Mouse (Mus musculus): ENCODE results near the gene Ppm1e.

Gene Ppm1e

GRCm38 (mm10) chr11:87253294-87253693, 105.5 kb downstream of the Ppm1e start:
- no peak for DNase-seq (ENCODE audit: low read depth, low spot score)

DNA sequence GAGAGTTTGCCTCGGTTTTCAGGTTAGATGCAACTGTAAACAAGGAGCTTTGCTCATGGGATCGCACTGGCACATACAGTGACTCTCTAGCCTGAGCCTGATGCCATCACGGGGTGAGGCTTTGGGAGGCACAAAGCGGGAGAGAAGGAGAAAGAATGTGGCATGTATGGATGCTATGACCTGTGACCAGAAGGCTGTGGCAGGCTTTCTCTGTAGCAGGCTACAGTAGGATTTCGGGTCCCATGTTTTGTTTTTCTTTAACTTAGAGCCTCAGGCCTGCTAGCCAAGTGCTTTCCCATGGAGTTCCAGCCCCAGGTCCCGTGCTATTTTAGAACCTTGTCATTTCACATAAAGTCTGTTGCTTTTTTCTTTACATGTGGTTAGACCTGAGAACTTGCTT, 108.7 kb downstream of the Ppm1e start:
- no peak for DNase-seq (ENCODE audit: low read depth, low spot score)

GRCm38 (mm10) chr11:87247494-87247866, 111.3 kb downstream of the Ppm1e start:
- DNase-seq (ENCODE audit: low read depth, low spot score), result no peak

DNA sequence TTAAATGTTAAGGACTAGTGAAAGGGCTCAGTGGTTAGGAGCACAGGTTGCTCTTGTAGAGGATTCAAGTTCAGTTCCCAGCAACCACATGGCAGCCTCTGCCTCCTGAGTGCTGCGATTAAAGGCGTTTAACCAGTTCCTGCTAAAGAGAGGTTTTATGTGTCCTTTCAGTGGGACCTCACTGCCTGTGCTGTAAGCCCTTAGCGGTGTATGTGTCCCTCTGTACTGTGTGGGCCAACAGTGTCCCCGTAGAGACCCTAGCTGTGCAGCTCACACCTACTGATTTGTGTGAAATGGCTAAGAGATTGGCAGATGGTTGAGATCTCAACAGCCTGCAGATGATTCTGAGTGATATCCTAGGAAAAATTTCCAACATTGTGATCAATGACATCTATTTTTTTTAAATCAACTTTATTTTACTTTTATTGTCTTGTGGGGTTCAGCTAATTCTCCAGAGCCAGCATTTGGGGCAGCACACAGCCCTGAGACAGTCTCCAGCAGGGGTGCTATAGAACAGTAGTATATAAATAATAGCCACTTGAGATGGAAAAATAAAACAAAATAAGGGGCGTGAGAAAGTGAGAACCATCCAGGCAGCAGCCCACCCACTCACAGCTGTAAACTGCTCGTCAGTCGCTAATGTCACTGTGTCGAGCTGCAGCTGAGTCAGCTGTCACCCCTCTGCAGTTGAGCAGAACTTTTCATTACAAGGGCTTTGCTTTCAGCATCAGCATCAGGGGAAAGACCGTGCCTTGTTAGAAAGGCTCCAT, 111.9 kb downstream of the Ppm1e start:
- DNase-seq (ENCODE audit: low read depth, low spot score), result no peak

DNA sequence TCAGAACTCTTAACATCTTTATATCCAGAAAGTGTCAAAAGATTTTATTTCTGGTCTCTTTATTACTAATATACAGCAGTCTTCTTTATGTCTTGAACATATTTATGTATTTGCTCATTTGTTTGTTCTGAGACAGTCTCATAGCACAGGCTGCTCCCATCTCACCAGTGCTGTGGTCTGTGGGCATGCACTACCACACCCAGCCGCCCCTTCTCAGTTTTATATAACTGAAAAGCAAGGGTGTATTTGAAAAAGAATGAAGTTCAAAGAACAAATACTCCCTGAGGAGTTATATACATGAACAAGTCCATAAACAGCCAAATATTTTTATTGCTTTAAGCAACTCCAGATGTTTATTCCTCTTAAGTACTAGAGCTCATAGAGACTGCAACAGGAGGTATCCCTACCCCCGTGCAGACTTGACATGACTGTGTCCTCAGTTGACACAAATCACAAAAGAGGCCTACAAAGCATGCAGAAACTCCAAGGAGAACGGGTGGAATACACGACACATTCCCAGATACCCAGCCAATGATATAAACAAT, 112.6 kb downstream of the Ppm1e start:
- no peak for DNase-seq (ENCODE audit: low read depth, low spot score)

DNA sequence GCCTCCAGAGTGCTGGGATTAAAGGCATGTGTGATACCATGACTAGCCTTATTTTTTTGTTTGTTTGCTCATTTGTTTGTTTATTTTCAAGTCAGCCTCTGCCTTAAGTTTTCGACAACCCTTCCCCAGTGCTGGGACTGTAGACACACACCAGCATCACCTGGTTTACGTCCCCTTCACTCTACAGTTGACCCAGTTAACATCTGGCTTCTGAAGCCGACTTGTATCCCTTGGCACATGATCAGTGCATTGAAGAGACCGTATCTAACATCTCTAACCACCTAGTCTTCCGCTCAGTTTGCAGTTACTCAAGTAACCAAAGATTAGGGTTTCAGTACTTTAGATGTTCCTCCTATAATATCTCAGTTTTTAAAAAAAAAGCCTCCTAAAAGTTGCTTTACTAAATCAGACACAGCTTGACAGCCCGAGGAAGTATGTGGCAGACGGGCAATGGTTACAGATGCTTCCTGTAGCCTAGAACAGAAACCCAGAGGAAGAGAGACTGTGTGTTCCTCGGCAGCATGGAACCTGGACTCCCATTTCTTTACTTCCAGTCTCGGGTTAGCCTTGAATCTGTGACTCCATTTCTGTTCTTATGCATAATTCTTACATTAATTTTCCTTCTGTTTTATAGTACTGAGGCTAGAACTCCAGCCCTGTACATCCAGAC, 113.5 kb downstream of the Ppm1e start:
- DNase-seq (ENCODE audit: low read depth, low spot score), result no peak

DNA sequence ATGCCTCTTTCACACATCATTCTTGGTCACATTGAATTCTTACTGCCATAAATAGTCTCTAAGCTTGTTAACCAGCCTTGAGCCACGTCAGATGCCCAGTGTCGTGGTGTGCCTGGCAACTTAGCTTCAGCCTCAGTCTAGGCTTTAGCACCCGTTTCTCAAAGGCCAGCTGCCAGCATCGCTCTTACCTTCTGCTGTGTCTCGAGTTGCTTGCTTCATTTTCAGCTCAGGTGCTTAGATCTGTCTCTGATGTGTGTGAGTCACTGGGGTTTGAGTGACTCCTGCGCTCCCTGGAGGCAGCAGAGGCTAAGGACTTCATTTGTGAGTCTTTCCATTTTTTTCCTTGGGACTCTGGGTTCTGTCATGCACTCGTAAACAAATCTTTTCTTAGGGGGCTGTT, 117.6 kb downstream of the Ppm1e start:
- no peak for DNase-seq (ENCODE audit: low read depth, low spot score)

DNA sequence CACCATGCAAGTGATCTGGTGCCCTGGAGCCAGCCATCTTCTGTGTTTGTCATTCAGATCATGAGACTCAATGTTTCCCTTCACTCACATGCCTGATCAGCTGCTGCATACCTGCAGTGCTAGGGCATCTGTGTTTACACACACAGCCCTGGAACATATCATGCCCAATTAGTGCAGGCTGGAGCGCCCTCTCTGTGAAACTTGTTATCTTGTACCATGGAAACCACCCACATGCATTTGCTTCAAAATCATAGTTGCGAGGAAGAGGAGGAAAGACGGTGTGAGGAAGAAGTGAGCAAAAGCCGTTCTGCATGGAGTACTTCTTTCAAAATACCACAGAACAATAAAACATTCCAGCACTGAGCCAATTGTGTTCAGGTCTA, 118.0 kb downstream of the Ppm1e start:
- DNase-seq (ENCODE audit: low read depth, low spot score), result no peak

DNA sequence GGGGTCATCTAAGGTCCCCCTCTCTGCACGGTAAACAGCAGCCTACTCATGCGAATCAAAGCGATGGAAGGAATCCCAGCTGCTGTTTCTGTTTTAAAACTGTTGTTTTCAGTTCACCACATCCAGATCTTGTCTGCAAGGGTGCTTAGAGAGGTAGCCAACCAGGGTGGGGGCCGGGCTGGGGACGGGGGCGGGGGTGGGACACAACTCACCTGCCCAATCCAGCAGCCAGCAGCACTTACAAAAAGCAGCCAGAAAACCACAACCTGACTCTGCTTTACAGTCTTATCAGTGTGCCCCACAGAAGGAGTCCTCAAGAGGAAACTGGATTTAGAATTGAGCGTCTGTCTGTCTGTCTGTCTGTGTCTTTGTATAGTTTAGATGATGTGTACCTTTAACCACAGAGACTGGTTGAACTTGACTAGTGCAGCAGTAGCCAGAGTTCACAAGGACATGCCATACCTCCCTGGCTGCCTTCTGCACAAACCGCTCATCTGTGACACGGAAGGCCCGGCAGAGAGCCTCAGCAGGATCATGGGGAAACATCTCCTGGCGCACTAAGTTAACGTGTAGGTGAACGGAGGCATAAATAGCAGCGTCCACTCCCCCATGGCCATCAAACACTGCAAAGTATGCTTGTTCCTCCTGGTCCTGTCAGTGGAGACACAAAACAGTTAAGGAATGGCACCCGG, 118.5 kb downstream of the Ppm1e start:
- DNase-seq (ENCODE audit: low read depth, low spot score), result no peak

DNA sequence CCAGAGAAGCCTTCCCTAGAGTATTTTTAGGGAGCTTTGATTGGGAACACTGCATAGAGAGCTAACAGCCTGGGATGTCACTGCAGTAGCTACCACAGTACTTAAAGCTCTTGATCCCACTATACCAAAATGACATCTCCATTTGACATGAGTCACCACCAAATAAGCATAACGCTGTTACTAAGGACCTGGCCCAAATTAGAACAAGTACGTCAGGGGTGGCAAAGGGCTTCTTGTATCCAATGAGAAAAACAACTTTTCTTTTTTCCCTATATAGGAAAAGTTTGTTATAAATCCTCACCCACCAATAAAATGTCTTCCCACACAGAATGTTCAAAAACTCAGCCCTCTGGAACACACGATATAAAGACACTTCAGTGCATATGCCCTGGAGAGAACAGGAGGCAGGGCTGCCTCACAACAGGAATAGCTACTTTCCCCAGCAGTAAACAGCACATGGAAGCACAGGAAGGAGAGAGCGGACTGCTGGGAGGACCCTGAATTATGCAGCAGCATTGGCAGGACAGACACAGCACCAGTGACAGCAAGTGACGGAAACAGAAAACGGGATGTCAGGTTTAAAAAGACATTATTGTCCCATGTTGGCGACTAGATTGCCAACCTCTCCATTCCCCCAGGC, 119.8 kb downstream of the Ppm1e start:
- no peak for DNase-seq (ENCODE audit: low read depth, low spot score)

DNA sequence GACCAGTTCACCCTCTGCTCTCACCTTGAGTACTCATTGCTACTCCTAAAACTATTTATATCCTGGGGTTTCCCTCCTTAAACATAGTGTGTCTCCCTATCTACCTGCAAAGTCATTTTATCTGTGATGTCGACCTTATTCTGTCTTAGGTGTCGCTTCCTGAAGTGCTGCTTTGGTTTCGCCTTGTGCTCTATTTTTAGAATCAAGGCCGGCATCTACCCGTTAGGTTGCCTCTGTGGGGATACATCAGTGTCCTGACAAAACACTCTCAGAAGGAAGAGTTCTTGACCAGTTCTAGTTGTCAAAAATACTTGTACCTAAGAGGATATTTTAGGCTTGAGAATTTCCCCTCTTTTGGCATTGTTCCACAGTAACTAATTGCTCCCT, 123.3 kb downstream of the Ppm1e start:
- no peak for DNase-seq (ENCODE audit: low read depth, low spot score)

DNA sequence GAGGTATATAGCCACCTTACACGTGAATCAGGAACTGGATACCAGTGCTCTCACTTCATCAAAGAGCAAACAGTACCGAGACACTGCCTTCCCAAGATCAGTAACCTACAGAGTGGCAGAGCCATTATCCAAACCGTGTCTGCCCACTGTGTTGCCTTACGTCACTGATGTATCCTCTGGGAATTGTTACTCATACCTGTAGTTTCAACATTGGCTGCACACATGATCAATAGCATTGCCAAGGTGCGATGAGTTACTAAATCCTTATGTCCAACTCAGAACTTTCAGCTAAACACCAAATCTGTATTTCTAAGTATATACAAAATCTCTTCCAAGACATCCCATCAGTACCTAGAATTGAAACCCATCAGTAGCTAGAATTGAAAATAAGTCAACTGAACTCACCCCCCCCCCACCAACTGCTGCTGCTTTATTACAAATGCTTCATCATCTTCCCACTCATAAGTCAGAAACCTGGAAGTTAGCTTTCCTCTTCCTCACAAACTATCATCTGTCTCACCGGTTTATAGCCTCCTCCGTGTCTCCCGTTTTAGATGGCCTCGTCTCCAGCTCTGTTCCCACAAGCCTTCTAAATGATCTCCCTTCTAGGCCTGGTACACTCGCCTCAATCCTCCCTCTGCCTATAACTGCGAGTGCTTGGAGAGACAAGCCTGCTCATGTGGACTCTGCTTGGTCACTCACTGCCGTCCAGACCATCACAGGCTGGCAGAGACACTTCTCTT, 123.9 kb downstream of the Ppm1e start:
- DNase-seq (ENCODE audit: low read depth, low spot score), result no peak

GRCm38 (mm10) chr11:87233377-87233776, 125.4 kb downstream of the Ppm1e start:
- no peak for DNase-seq (ENCODE audit: low read depth, low spot score)

DNA sequence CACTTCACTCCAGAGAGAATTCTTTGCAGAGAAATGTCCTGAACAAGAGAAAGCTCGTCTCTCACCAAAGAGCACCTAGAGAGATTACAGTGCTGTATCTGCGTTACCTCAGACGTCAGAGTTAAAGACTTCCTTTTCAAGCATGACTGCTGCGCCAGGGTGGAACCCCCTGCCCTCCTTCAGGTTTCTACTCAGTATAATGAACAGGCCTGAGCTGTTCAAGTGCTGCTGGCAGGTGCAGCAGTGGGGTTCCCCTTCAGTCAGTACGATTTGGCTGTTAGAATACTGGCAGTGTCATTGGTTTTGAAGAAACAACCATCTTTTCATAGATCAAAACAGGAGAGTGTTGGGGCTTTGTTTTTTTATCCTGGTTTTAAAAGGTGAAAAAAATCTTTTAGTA, 131.8 kb downstream of the Ppm1e start:
- DNase-seq (ENCODE audit: low read depth, low spot score), result no peak

DNA sequence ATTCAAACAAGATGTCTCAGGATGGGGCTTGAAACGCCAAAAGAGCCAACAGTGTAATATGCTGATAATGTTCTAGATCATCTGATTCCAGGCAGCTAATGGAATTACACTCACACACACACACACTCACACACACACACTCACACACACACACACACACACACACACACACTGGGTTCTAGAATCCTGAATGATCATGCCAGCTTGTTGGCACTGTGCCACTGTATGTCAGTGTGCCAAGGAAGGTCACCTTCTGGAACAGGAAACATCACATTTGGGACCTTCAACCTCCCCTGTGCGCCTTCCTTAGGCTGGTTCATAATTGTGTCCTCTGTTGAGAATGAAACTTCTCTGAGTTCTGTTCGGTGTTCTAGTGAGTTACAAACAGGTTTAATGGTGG, 136.1 kb downstream of the Ppm1e start:
- no peak for DNase-seq (ENCODE audit: low read depth, low spot score)

- DNase-seq (ENCODE audit: low read depth, low spot score), result no peak
Measured at GRCm38 (mm10) chr11:87212313-87212712, 146.5 kb downstream of the Ppm1e start.

Data from ES-CJ7 (cell line).